Mouse (Mus musculus) A20 (cell line): ENCODE measurements around the gene Xpr1.

ENCODE experiments used
- DNase-seq: peaks from one replicate; pipeline ENCODE4 v3.0.0-alpha.2; 2011; ENCODE audit warnings: low read depth, low spot score

Gene Xpr1

GRCm38 (mm10) chr1:155232385-155232784 is 184.8 kb downstream of the Xpr1 start:
- no peak for DNase-seq

GRCm38 (mm10) chr1:155229464-155230411 is 187.5 kb downstream of the Xpr1 start:
- peak; percentile 59 for DNase-seq
